Mouse (Mus musculus) ES-Bruce4 (cell line): ENCODE measurements around the gene Atf4.

Experiments used
- CTCF ChIP-seq: IDR thresholded peaks from one replicate; pipeline ENCODE4 v1.8.1; 2011; ENCODE audit warnings: low read depth, low read length
- POLR2A ChIP-seq: IDR thresholded peaks from one replicate; pipeline ENCODE4 v1.8.1; 2011; ENCODE audit warnings: low read length; ENCODE audit not compliant: insufficient read depth

GRCm38 (mm10) chr15:80256242-80256641, 1.3 kb downstream of the Atf4 start:
- TF ChIP-seq CTCF (no peak), POLR2A (no peak)
